Mouse (Mus musculus) CH12.LX (cell line): ENCODE results near the gene Fam20b. TPM values are rescaled to one million over a fixed set of nuclear protein-coding genes. Genes with fewer than 3 reads are reported as not detected.
A peak's percentile ranks its signal among the peaks of the same experiment; 100 is the strongest.

Experiments used
- DNase-seq: peaks from one replicate; pipeline ENCODE4 v3.0.0-alpha.2; 2013; ENCODE audit errors: extremely low read depth
- H3K27ac ChIP-seq: 2 replicates; pipeline ENCODE4 v1.5.1; 2012; ENCODE audit warnings: low read depth, mild to moderate bottlenecking, control low read depth, moderate library complexity; ENCODE audit not compliant: insufficient read depth
- H3K27me3 ChIP-seq: replicated peaks from 2 replicates; pipeline ENCODE3; 2012; ENCODE audit warnings: inconsistent platforms
- H3K36me3 ChIP-seq, 2 experiments: replicated peaks in 1 of 2; 2 replicates each; pipeline versions ENCODE3 to v1.6.1; 2012; ENCODE audit warnings: inconsistent platforms in 1 of 2, low read length in 1 of 2, mild to moderate bottlenecking in 1 of 2, mixed read lengths in 1 of 2, moderate library complexity in 1 of 2; ENCODE audit not compliant: control insufficient read depth in 1 of 2, insufficient read depth in 1 of 2
- H3K4me1 ChIP-seq, 2 experiments: 2 replicates each; pipeline ENCODE4 v1.6.1; 2012; ENCODE audit warnings: inconsistent platforms in 1 of 2, moderate library complexity in 1 of 2; ENCODE audit not compliant: insufficient read depth in 2 of 2, control insufficient read depth in 1 of 2
- H3K4me2 ChIP-seq: 2 replicates; pipeline ENCODE4 v1.6.1; 2012; ENCODE audit warnings: low read depth, mild to moderate bottlenecking, control low read depth; ENCODE audit not compliant: poor library complexity, insufficient read depth, severe bottlenecking
- H3K4me3 ChIP-seq, 3 experiments: fragments of 150-350 bp in 1 of 3; sonication (generic) in 1 of 3; replicated peaks in 1 of 3; 2 replicates each; pipeline versions ENCODE3 to v1.5.1; 2011 to 2012; ENCODE audit warnings: low read depth in 2 of 3, low read length in 2 of 3, mild to moderate bottlenecking in 2 of 3, moderate library complexity in 2 of 3, control low read depth in 1 of 3, improper control_type of control experiment in 1 of 3, inconsistent platforms in 1 of 3, mixed read lengths in 1 of 3; ENCODE audit not compliant: poor library complexity in 1 of 3
- H3K79me2 ChIP-seq: replicated peaks from 2 replicates; pipeline ENCODE4 v1.6.1; 2012; ENCODE audit warnings: mild to moderate bottlenecking, moderate library complexity; ENCODE audit not compliant: control insufficient read depth, poor library complexity, insufficient read depth, severe bottlenecking; ENCODE audit errors: extremely low read depth
- H3K9ac ChIP-seq: 2 replicates; pipeline ENCODE4 v1.6.1; 2012; ENCODE audit warnings: low read depth, mild to moderate bottlenecking, control low read depth, moderate library complexity; ENCODE audit not compliant: insufficient read depth
- H3K9me3 ChIP-seq: replicated peaks from 2 replicates; pipeline ENCODE3; 2012; ENCODE audit warnings: low read length, inconsistent platforms, mixed read lengths
- CHD2 ChIP-seq: IDR thresholded peaks from 2 replicates; pipeline ENCODE4 v1.6.1; 2011; ENCODE audit warnings: low read length, improper control_type of control experiment
- E2F4 ChIP-seq: IDR thresholded peaks from 2 replicates; pipeline ENCODE4 v1.6.1; 2011; ENCODE audit warnings: low read depth, low read length, improper control_type of control experiment; ENCODE audit not compliant: insufficient replicate concordance
- ELF1 ChIP-seq: IDR thresholded peaks from 2 replicates; pipeline ENCODE4 v1.6.1; 2014; ENCODE audit warnings: low read depth, mild to moderate bottlenecking, inconsistent platforms, low read length, improper control_type of control experiment
- GABPA ChIP-seq: IDR thresholded peaks from 2 replicates; pipeline ENCODE4 v1.6.1; 2012; ENCODE audit warnings: low read depth, low read length, improper control_type of control experiment, inconsistent platforms; ENCODE audit not compliant: insufficient replicate concordance
- HCFC1 ChIP-seq: IDR thresholded peaks from 2 replicates; pipeline ENCODE4 v1.6.1; 2012; ENCODE audit warnings: low read depth, mild to moderate bottlenecking, inconsistent platforms, low read length, improper control_type of control experiment
- IRF4 ChIP-seq: IDR thresholded peaks from 2 replicates; pipeline ENCODE4 v1.6.1; 2014; ENCODE audit warnings: low read depth, mild to moderate bottlenecking, inconsistent platforms, low read length, improper control_type of control experiment
- JUN ChIP-seq: IDR thresholded peaks from 2 replicates; pipeline ENCODE4 v1.6.1; 2011; ENCODE audit warnings: low read depth, mild to moderate bottlenecking, low read length, improper control_type of control experiment, moderate library complexity; ENCODE audit not compliant: insufficient read depth
- KAT2A ChIP-seq: IDR thresholded peaks from 2 replicates; pipeline ENCODE4 v1.6.1; 2012; ENCODE audit warnings: low read length, improper control_type of control experiment, inconsistent platforms; ENCODE audit not compliant: insufficient replicate concordance
- MAFK ChIP-seq: IDR thresholded peaks from 2 replicates; pipeline ENCODE4 v1.6.1; 2011; ENCODE audit warnings: low read length, improper control_type of control experiment; ENCODE audit not compliant: insufficient replicate concordance
- MAX ChIP-seq: IDR thresholded peaks from 2 replicates; pipeline ENCODE4 v1.6.1; 2011; ENCODE audit warnings: low read length, improper control_type of control experiment
- MEF2A ChIP-seq: IDR thresholded peaks from 2 replicates; pipeline ENCODE4 v1.6.1; 2014; ENCODE audit warnings: low read depth, mild to moderate bottlenecking, inconsistent platforms, low read length, improper control_type of control experiment, borderline replicate concordance
- MXI1 ChIP-seq: IDR thresholded peaks from 2 replicates; pipeline ENCODE4 v1.6.1; 2011; ENCODE audit warnings: mild to moderate bottlenecking, low read depth, low read length, improper control_type of control experiment
- NELFE ChIP-seq: IDR thresholded peaks from 2 replicates; pipeline ENCODE4 v1.6.1; 2011; ENCODE audit warnings: low read depth, low read length, improper control_type of control experiment
- PAX5 ChIP-seq: IDR thresholded peaks from 2 replicates; pipeline ENCODE4 v1.6.1; 2012; ENCODE audit warnings: low read length, inconsistent platforms, mixed read lengths
- POLR2A ChIP-seq: IDR thresholded peaks from 2 replicates; pipeline ENCODE4 v1.6.1; 2011; ENCODE audit warnings: low read depth, mild to moderate bottlenecking, improper control_type of control experiment, low read length
- RCOR1 ChIP-seq: conservative IDR thresholded peaks from 2 replicates; pipeline ENCODE4 v1.6.1; 2012; ENCODE audit warnings: low read depth, mild to moderate bottlenecking, inconsistent platforms, low read length, improper control_type of control experiment
- SMC3 ChIP-seq: IDR thresholded peaks from 2 replicates; pipeline ENCODE4 v1.6.1; 2011; ENCODE audit warnings: low read depth, low read length, improper control_type of control experiment
- UBTF ChIP-seq: IDR thresholded peaks from 2 replicates; pipeline ENCODE4 v1.6.1; 2012; ENCODE audit warnings: low read depth, mild to moderate bottlenecking, inconsistent platforms, low read length, improper control_type of control experiment, moderate library complexity
- ZC3H11A ChIP-seq: IDR thresholded peaks from 2 replicates; pipeline ENCODE4 v1.6.1; 2012; ENCODE audit warnings: low read depth, mild to moderate bottlenecking, inconsistent platforms, low read length, improper control_type of control experiment
- ZMIZ1 ChIP-seq: IDR thresholded peaks from 2 replicates; pipeline ENCODE4 v1.6.1; 2012; ENCODE audit warnings: low read depth, mild to moderate bottlenecking, inconsistent platforms, low read length, improper control_type of control experiment
- dilution Hi-C: fragments of 300-500 bp; cut with MboI; formaldehyde crosslinking; loops from 2 replicates; pipeline ENCODE4 v1.14.3; 2020; ENCODE audit warnings: low sequenced_read_pairs; ENCODE audit not compliant: extremely low pct_unique_long_range_greater_than_20kb, extremely low pct_ligation_motif_present
- in situ Hi-C: fragments of 300-500 bp; cut with MboI; formaldehyde crosslinking; loops from 3 replicates; pipeline ENCODE4 v1.14.3; 2019; ENCODE audit warnings: low sequenced_read_pairs, low pct_ligation_motif_present, low pct_unique_long_range_greater_than_20kb, mixed read lengths
- polyA plus RNA-seq: library from polyadenylated mRNA; unstranded; fragments of >175 nt; gene quantifications from 2 replicates; pipeline ENCODE4 v1.2.1, GENCODE M21; 2012; ENCODE audit warnings: low read depth; ENCODE audit not compliant: insufficient read length
- total RNA-seq, 2 experiments: library from RNA; depleted of rRNA; stranded (reverse); fragments of 300-350 nt in 1 of 2; fragments of >200 nt in 1 of 2; gene quantifications; 2 replicates each; pipeline ENCODE4 v1.2.3; 2012 to 2014

Fam20b gene
- total and polyA plus RNA-seq, 3 experiments: 21.2 to 26.5 (median 22.3) TPM

GRCm38 (mm10) chr1:156720046-156720445 is 1.2 kb upstream of the Fam20b start:
- Histone ChIP-seq H3K9ac (no peak overlapping the region), H3K79me2 (peaks cover 4% of the 10 kb centered on the region), H3K9me3 (no peaks in the 10 kb centered on the region), H3K36me3 (peaks cover 3 to 14% of the 10 kb centered on the region in 2 experiments), H3K4me3 (no peak overlapping the region), H3K4me1 (peaks cover 2 to 16% of the 10 kb centered on the region in 2 experiments; a peak in 2 of 4 replicates), H3K27ac (no peak overlapping the region), H3K27me3 (peaks cover 13% of the 10 kb centered on the region), H3K4me2 (no peak overlapping the region)
- dilution Hi-C loops: no loop called here
- DNase-seq: no peak
- TF ChIP-seq JUN (no peak), CHD2 (no peak), ZC3H11A (no peak)
- in situ Hi-C loops: no loop called here

- H3K36me3 ChIP-seq: peaks cover 3 to 24% of the 10 kb centered on the region in 2 experiments
- peaks cover 6% of the 10 kb centered on the region for H3K27me3 ChIP-seq
- in situ Hi-C loops: loop anchor here (10.0 kb wide), 1 partner anchor 64 kb away; no protein-coding TSS in a partner anchor
- peaks cover 4% of the 10 kb centered on the region for H3K79me2 ChIP-seq
- TF ChIP-seq ELF1: peak; percentile 81
- no peak for TF ChIP-seq HCFC1
- TF ChIP-seq UBTF: peak; percentile 8; the same call in 1 of the 2 replicates
- no peak; the same call in 1 of the 2 replicates for TF ChIP-seq NELFE
- TF ChIP-seq MXI1: peak; percentile 11; the same call in 1 of the 2 replicates
- no peak for TF ChIP-seq MAX
- no peak for TF ChIP-seq E2F4
- no peak for TF ChIP-seq PAX5
- TF ChIP-seq RCOR1: no peak
- peak; percentile 10; the same call in 1 of the 2 replicates for TF ChIP-seq IRF4
- TF ChIP-seq ZMIZ1: no peak
- no peak for TF ChIP-seq SMC3
- no peak for TF ChIP-seq MEF2A
- TF ChIP-seq MAFK: no peak
- TF ChIP-seq KAT2A: no peak
- TF ChIP-seq GABPA: no peak
- peak; percentile 33; the same call in 1 of the 2 replicates for TF ChIP-seq POLR2A
- TF ChIP-seq, all 38 proteins: peak for 5
- Histone ChIP-seq H3K4me3 (peak overlapping the region; percentile 75 to 93 (median 89)), H3K4me2 (peak overlapping the region; percentile 92; the same call in 1 of the 2 replicates), H3K4me1 (peaks cover 2 to 16% of the 10 kb centered on the region in 2 experiments; a peak in 2 of 4 replicates), H3K9ac (peak overlapping the region; percentile 53), H3K9me3 (no peaks in the 10 kb centered on the region), H3K27ac (peak overlapping the region; percentile 25; the same call in 1 of the 2 replicates)
- DNase-seq: peak; percentile 38
- dilution Hi-C loops: no loop called here
These were observed 468 bp downstream of the Fam20b start for GRCm38 (mm10) chr1:156718286-156718949.
